Mouse (Mus musculus): ENCODE results near the gene Arsb. TPM values are rescaled to one million over a fixed set of nuclear protein-coding genes. Genes with fewer than 3 reads are reported as not detected.
A peak's percentile ranks its signal among the peaks of the same experiment; 100 is the strongest.

Gene Arsb
- polyA plus RNA-seq, 1 experiment from 2014 or later, result 7.6 TPM

GRCm38 (mm10) chr13:93864066-93864740 is 92.8 kb downstream of the Arsb start:
- 32% methylated on average over 8 of the region's 8 CpGs for WGBS
- H3K4me2 ChIP-seq, result no peak overlapping the region
- H3K27me3 ChIP-seq (replicated peaks), result no peaks in the 10 kb centered on the region
- ATAC-seq (ENCODE audit: insufficient number of reproducible peaks, low FRiP score), result no peak
- H3K27ac ChIP-seq (ENCODE audit: poor library complexity, severe bottlenecking), result no peak overlapping the region
- no peaks in the 10 kb centered on the region for H3K36me3 ChIP-seq
- H3K4me1 ChIP-seq (replicated peaks), result 0 out of 2 replicates have a peak, but pooled peaks cover 4% of the 10 kb centered on the region
- H3K4me3 ChIP-seq, result no peak overlapping the region
- H3K9ac ChIP-seq, result no peak overlapping the region
- H3K9me3 ChIP-seq (replicated peaks), result no peaks in the 10 kb centered on the region

GRCm38 (mm10) chr13:93866638-93867037 is 95.2 kb downstream of the Arsb start:
- H3K27me3 ChIP-seq (replicated peaks), result no peaks in the 10 kb centered on the region
- no peak overlapping the region for H3K27ac ChIP-seq (ENCODE audit: poor library complexity, severe bottlenecking)

GRCm38 (mm10) chr13:93871681-93872080 is 100.3 kb downstream of the Arsb start:
- H3K27ac ChIP-seq (ENCODE audit: poor library complexity, severe bottlenecking), result peak overlapping the region; percentile 47
- H3K36me3 ChIP-seq, result no peaks in the 10 kb centered on the region
- H3K9me3 ChIP-seq (replicated peaks), result no peaks in the 10 kb centered on the region
- no peak overlapping the region for H3K4me3 ChIP-seq
- ATAC-seq (ENCODE audit: insufficient number of reproducible peaks, low FRiP score), result no peak
- WGBS, result 36% methylated on average over 10 of the region's 10 CpGs
- no peaks in the 10 kb centered on the region for H3K27me3 ChIP-seq (replicated peaks)
- H3K4me1 ChIP-seq (replicated peaks), result peaks cover 11% of the 10 kb centered on the region
- H3K9ac ChIP-seq, result peak overlapping the region; percentile 36; the same call in 1 of the 2 replicates
- peak overlapping the region; percentile 45 for H3K4me2 ChIP-seq

More at GRCm38 (mm10) chr13:93866638-93867037, 95.2 kb downstream of the Arsb start:
- Histone ChIP-seq H3K4me3 (no peak overlapping the region), H3K9ac (no peak overlapping the region), H3K4me2 (no peak overlapping the region), H3K9me3 (replicated peaks) (no peaks in the 10 kb centered on the region), H3K4me1 (replicated peaks) (peaks cover 6% of the 10 kb centered on the region), H3K36me3 (no peaks in the 10 kb centered on the region)
- peak; percentile 48; the same call in 1 of the 2 replicates for ATAC-seq (ENCODE audit: insufficient number of reproducible peaks, low FRiP score)
- WGBS, result 63% methylated on average over 5 of the region's 5 CpGs

DNA sequence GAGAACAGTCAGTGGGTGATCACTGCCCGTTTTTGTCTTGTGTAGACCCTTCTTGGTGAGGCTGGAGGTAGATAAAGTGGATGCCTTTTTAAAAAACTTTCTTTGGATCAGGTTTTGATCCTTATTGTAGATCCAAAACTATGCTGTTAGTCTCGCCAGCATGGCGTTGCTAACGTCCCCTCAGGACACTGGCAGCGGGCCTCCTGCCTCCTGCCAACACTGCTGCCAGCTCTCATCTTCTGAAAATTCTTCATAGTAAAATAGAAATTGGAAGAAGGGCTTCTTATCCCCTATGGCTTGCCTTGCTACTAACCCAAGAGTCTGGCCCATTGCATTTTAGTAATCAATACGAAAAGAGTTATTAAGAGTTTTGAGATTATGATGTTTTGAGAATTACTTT is 101.2 kb downstream of the Arsb start:
- no peaks in the 10 kb centered on the region for H3K27me3 ChIP-seq (replicated peaks)
- H3K27ac ChIP-seq (ENCODE audit: poor library complexity, severe bottlenecking), result no peak overlapping the region
- no peak overlapping the region for H3K4me3 ChIP-seq
- H3K4me2 ChIP-seq, result no peak overlapping the region
- H3K9me3 ChIP-seq (replicated peaks), result no peaks in the 10 kb centered on the region
- no peak for ATAC-seq (ENCODE audit: insufficient number of reproducible peaks, low FRiP score)
- no peaks in the 10 kb centered on the region for H3K36me3 ChIP-seq
- 92% methylated on average over 6 of the region's 6 CpGs for WGBS
- peaks cover 8% of the 10 kb centered on the region for H3K4me1 ChIP-seq (replicated peaks)
- no peak overlapping the region for H3K9ac ChIP-seq

DNA sequence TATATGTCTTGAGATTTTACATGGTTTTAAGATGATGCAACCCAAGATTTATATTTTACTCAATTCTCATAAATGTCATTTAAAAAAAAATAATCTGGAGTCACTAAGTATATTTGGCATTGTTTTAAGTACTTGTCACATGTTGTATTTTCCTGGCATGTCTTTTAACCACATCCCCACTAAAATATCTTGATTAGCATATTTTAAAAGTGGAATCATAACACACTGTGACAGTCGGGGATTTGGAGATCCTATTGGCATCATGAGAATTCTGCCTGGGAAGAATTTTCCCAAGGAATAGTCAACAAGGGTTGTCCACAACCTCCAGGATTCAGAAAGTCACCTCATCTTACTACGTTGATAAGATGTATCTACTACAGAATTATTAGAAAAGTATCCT is 106.5 kb downstream of the Arsb start:
- H3K36me3 ChIP-seq, result no peaks in the 10 kb centered on the region
- H3K4me3 ChIP-seq, result no peak overlapping the region
- no peaks in the 10 kb centered on the region for H3K9me3 ChIP-seq (replicated peaks)
- H3K9ac ChIP-seq, result no peak overlapping the region
- ATAC-seq (ENCODE audit: insufficient number of reproducible peaks, low FRiP score), result no peak
- 83% methylated on average over 2 of the region's 2 CpGs for WGBS
- H3K27me3 ChIP-seq (replicated peaks), result no peaks in the 10 kb centered on the region
- 0 out of 2 replicates have a peak, but pooled peaks cover under 1% of the 10 kb centered on the region for H3K4me1 ChIP-seq (replicated peaks)
- no peak overlapping the region for H3K4me2 ChIP-seq
- no peak overlapping the region for H3K27ac ChIP-seq (ENCODE audit: poor library complexity, severe bottlenecking)

GRCm38 (mm10) chr13:93879426-93879825 is 108.0 kb downstream of the Arsb start:
- Histone ChIP-seq H3K4me2 (no peak overlapping the region), H3K36me3 (no peaks in the 10 kb centered on the region), H3K27ac (ENCODE audit: poor library complexity, severe bottlenecking) (no peak overlapping the region), H3K9ac (no peak overlapping the region), H3K4me1 (replicated peaks) (0 out of 2 replicates have a peak, but pooled peaks cover 8% of the 10 kb centered on the region), H3K4me3 (no peak overlapping the region), H3K27me3 (replicated peaks) (no peaks in the 10 kb centered on the region), H3K9me3 (replicated peaks) (no peaks in the 10 kb centered on the region)
- ATAC-seq (ENCODE audit: insufficient number of reproducible peaks, low FRiP score), result no peak
- 82% methylated on average over 5 of the region's 5 CpGs for WGBS

- Histone ChIP-seq H3K27ac (ENCODE audit: poor library complexity, severe bottlenecking) (no peak overlapping the region), H3K27me3 (replicated peaks) (no peaks in the 10 kb centered on the region), H3K9ac (no peak overlapping the region), H3K4me3 (no peak overlapping the region), H3K4me1 (replicated peaks) (peaks cover 15% of the 10 kb centered on the region), H3K9me3 (replicated peaks) (no peaks in the 10 kb centered on the region), H3K36me3 (no peaks in the 10 kb centered on the region), H3K4me2 (no peak overlapping the region)
- no peak for ATAC-seq (ENCODE audit: insufficient number of reproducible peaks, low FRiP score)
- 73% methylated on average over 3 of the region's 3 CpGs for WGBS
Measured at GRCm38 (mm10) chr13:93882132-93882531, 110.7 kb downstream of the Arsb start.

- WGBS, result 70% methylated on average over 5 of the region's 5 CpGs
- no peaks in the 10 kb centered on the region for H3K36me3 ChIP-seq
- no peak overlapping the region for H3K4me3 ChIP-seq
- peak overlapping the region; percentile 13; the same call in 1 of the 2 replicates for H3K4me2 ChIP-seq
- H3K9ac ChIP-seq, result no peak overlapping the region
- no peaks in the 10 kb centered on the region for H3K27me3 ChIP-seq (replicated peaks)
- H3K27ac ChIP-seq (ENCODE audit: poor library complexity, severe bottlenecking), result peak overlapping the region; percentile 59
- H3K4me1 ChIP-seq (replicated peaks), result peaks cover 24% of the 10 kb centered on the region
- ATAC-seq (ENCODE audit: insufficient number of reproducible peaks, low FRiP score), result no peak
- no peaks in the 10 kb centered on the region for H3K9me3 ChIP-seq (replicated peaks)
Measured at GRCm38 (mm10) chr13:93886999-93887398, 115.6 kb downstream of the Arsb start.

GRCm38 (mm10) chr13:93888196-93888595 is 116.8 kb downstream of the Arsb start:
- no peak overlapping the region for H3K4me3 ChIP-seq
- peaks cover 21% of the 10 kb centered on the region for H3K4me1 ChIP-seq (replicated peaks)
- 83% methylated on average over 2 of the region's 2 CpGs for WGBS
- H3K9me3 ChIP-seq (replicated peaks), result no peaks in the 10 kb centered on the region
- no peaks in the 10 kb centered on the region for H3K27me3 ChIP-seq (replicated peaks)
- H3K4me2 ChIP-seq, result no peak overlapping the region
- H3K36me3 ChIP-seq, result no peaks in the 10 kb centered on the region
- H3K27ac ChIP-seq (ENCODE audit: poor library complexity, severe bottlenecking), result no peak overlapping the region
- no peak overlapping the region for H3K9ac ChIP-seq
- no peak for ATAC-seq (ENCODE audit: insufficient number of reproducible peaks, low FRiP score)

DNA sequence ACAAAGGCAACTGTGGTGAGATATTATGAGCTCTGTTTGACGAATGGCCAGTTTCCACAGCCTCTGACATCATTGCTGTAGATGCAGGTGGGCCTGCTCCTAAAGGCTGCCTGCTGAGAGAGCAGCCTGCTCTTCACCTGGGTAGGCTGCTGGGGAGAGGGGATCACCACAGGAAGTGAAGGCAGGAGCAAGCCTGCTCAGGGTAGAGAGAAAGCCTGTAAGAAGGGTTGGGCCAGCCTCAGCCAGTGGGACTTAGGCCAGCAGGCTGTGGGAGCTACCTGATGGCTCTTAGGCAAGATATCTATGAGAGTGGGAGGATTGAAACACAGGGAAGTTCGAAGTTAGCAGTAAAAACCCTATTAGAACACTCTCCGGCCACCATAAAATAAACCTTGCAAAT is 117.5 kb downstream of the Arsb start:
- Histone ChIP-seq H3K9me3 (replicated peaks) (no peaks in the 10 kb centered on the region), H3K27me3 (replicated peaks) (no peaks in the 10 kb centered on the region), H3K4me2 (no peak overlapping the region), H3K36me3 (no peaks in the 10 kb centered on the region), H3K4me1 (replicated peaks) (peaks cover 20% of the 10 kb centered on the region), H3K9ac (no peak overlapping the region), H3K4me3 (no peak overlapping the region), H3K27ac (ENCODE audit: poor library complexity, severe bottlenecking) (no peak overlapping the region)
- ATAC-seq (ENCODE audit: insufficient number of reproducible peaks, low FRiP score), result no peak
- WGBS, result 81% methylated on average over 3 of the region's 3 CpGs

GRCm38 (mm10) chr13:93889991-93890390 is 118.6 kb downstream of the Arsb start:
- no peaks in the 10 kb centered on the region for H3K9me3 ChIP-seq (replicated peaks)
- H3K27ac ChIP-seq (ENCODE audit: poor library complexity, severe bottlenecking), result no peak overlapping the region
- H3K27me3 ChIP-seq (replicated peaks), result no peaks in the 10 kb centered on the region
- no peak overlapping the region for H3K9ac ChIP-seq
- no peak overlapping the region for H3K4me2 ChIP-seq
- H3K36me3 ChIP-seq, result no peaks in the 10 kb centered on the region
- no peak overlapping the region for H3K4me3 ChIP-seq
- no peak for ATAC-seq (ENCODE audit: insufficient number of reproducible peaks, low FRiP score)
- H3K4me1 ChIP-seq (replicated peaks), result peaks cover 23% of the 10 kb centered on the region
- 22% methylated on average over 3 of the region's 3 CpGs for whole genome bisulfite sequencing

DNA sequence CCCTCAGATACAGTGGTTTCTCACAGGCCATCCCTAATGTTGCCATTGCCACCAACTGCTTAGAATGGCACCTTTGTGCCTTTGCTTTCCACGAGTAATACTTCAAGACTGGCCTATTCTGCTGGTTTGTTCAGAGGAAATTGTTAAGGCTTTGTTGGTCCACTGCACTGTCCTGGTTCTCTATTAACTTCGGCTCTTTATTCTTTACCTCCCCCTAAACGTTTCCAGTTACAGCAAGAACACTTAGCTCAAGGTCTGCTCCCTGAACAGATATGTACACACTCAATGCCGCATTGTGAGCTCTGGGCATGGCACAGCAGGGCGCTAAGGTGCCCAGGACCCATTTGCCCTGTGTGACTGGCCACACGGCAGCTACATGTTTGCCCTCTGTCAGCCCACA is 119.8 kb downstream of the Arsb start:
- no peaks in the 10 kb centered on the region for H3K36me3 ChIP-seq
- no peak overlapping the region for H3K27ac ChIP-seq (ENCODE audit: poor library complexity, severe bottlenecking)
- no peak for ATAC-seq (ENCODE audit: insufficient number of reproducible peaks, low FRiP score)
- 74% methylated on average over 6 of the region's 6 CpGs for WGBS
- H3K4me2 ChIP-seq, result no peak overlapping the region
- H3K4me1 ChIP-seq (replicated peaks), result peaks cover 23% of the 10 kb centered on the region
- no peak overlapping the region for H3K4me3 ChIP-seq
- H3K9me3 ChIP-seq (replicated peaks), result no peaks in the 10 kb centered on the region
- H3K27me3 ChIP-seq (replicated peaks), result no peaks in the 10 kb centered on the region
- no peak overlapping the region for H3K9ac ChIP-seq

All from heart, embryonic 12.5 days (tissue).